Mouse (Mus musculus) neural tube, embryonic 13.5 days (tissue): ENCODE measurements around the gene Slc22a3. TPM values are rescaled to one million over a fixed set of nuclear protein-coding genes. Genes with fewer than 3 reads are reported as not detected.

Experiments used
- ATAC-seq: fragments of 200-750 bp; cut with Nextera tagmentation; 2 replicates; pipeline ENCODE4 v1.8.0; 2017; ENCODE audit warnings: low read depth, mild to moderate bottlenecking, moderate TSS enrichment, moderate library complexity
- H3K27ac ChIP-seq: fragments of 300-500 bp; sonication (generic); replicated peaks from 2 replicates; pipeline ENCODE4 v1.5.1; 2015; ENCODE audit warnings: moderate library complexity, mild to moderate bottlenecking, inconsistent platforms
- H3K27me3 ChIP-seq: fragments of 300-500 bp; sonication (generic); 2 replicates; pipeline ENCODE4 v1.6.1; 2015; ENCODE audit warnings: mild to moderate bottlenecking, inconsistent platforms
- H3K36me3 ChIP-seq: fragments of 300-500 bp; sonication (generic); 2 replicates; pipeline ENCODE4 v1.6.1; 2015; ENCODE audit warnings: mild to moderate bottlenecking, inconsistent platforms
- H3K4me1 ChIP-seq: fragments of 300-500 bp; sonication (generic); replicated peaks from 2 replicates; pipeline ENCODE4 v1.6.1; 2015; ENCODE audit warnings: inconsistent platforms
- H3K4me2 ChIP-seq: fragments of 300-500 bp; sonication (generic); 2 replicates; pipeline ENCODE4 v1.6.1; 2015; ENCODE audit warnings: inconsistent platforms, mild to moderate bottlenecking, moderate library complexity
- H3K4me3 ChIP-seq: fragments of 300-500 bp; sonication (generic); 2 replicates; pipeline ENCODE4 v1.5.1; 2015; ENCODE audit warnings: mild to moderate bottlenecking, inconsistent platforms
- H3K9ac ChIP-seq: fragments of 300-500 bp; sonication (generic); 2 replicates; pipeline ENCODE4 v1.6.1; 2015; ENCODE audit warnings: moderate library complexity, mild to moderate bottlenecking, inconsistent platforms
- H3K9me3 ChIP-seq: fragments of 300-500 bp; sonication (generic); 2 replicates; pipeline ENCODE4 v1.6.1; 2016; ENCODE audit warnings: inconsistent platforms
- WGBS: fragments of 180-500 bp; shearing (Covaris S2); methylation state at CpG from one replicate; pipeline ENCODE4 v1.1.7; 2015; 5-methylcytosine and 5-hydroxymethylcytosine counted together
- polyA plus RNA-seq: library from polyadenylated mRNA; unstranded; fragments of >200 nt; fragmentation: Nextera tagmentation; extraction: Ambion mirVana; gene quantifications from 2 replicates; pipeline ENCODE4 v1.2.1, GENCODE M21; 2015

Gene Slc22a3
- polyA plus RNA-seq: 0.70 and 0.78 TPM in 2 replicates

GRCm38 (mm10) chr17:12507654-12508204 is at the start of gene Slc22a3:
TSS of gene Slc22a3 (minus strand) at chr17:12507704.
- H3K27me3 ChIP-seq: peaks cover 59% of the 10 kb centered on the region
- 13% methylated on average over 14 of the region's 14 CpGs for WGBS
- no peaks in the 10 kb centered on the region for H3K36me3 ChIP-seq
- peak within 1 kb of the TSS; percentile 41; the same call in 1 of the 2 replicates for H3K9ac ChIP-seq
- peaks cover 8% of the 10 kb centered on the region for H3K4me1 ChIP-seq
- H3K4me3 ChIP-seq: peak within 1 kb of the TSS; percentile 32
- ATAC-seq: no peak
- H3K4me2 ChIP-seq: peak within 1 kb of the TSS; percentile 57
- H3K27ac ChIP-seq: no peak within 1 kb of the TSS
- H3K9me3 ChIP-seq: no peaks in the 10 kb centered on the region

GRCm38 (mm10) chr17:12534353-12535145 is 27.0 kb upstream of the Slc22a3 start:
- no peak for ATAC-seq
- Histone ChIP-seq H3K9ac (no peak overlapping the region), H3K4me1 (no peaks in the 10 kb centered on the region), H3K4me3 (no peak overlapping the region), H3K4me2 (no peak overlapping the region), H3K27me3 (no peaks in the 10 kb centered on the region), H3K27ac (no peak overlapping the region), H3K36me3 (no peaks in the 10 kb centered on the region), H3K9me3 (no peaks in the 10 kb centered on the region)
- 64% methylated on average over 13 of the region's 13 CpGs for WGBS

GRCm38 (mm10) chr17:12532115-12532514 is 24.6 kb upstream of the Slc22a3 start:
- no peak for ATAC-seq
- WGBS: 32% methylated on average over 5 of the region's 5 CpGs
- H3K4me1 ChIP-seq: no peaks in the 10 kb centered on the region
- no peaks in the 10 kb centered on the region for H3K9me3 ChIP-seq
- H3K36me3 ChIP-seq: no peaks in the 10 kb centered on the region
- no peak overlapping the region for H3K4me3 ChIP-seq
- no peak overlapping the region for H3K4me2 ChIP-seq
- H3K27ac ChIP-seq: no peak overlapping the region
- no peaks in the 10 kb centered on the region for H3K27me3 ChIP-seq
- no peak overlapping the region for H3K9ac ChIP-seq

- H3K9ac ChIP-seq: no peak overlapping the region
- no peak overlapping the region for H3K4me3 ChIP-seq
- no peak overlapping the region for H3K27ac ChIP-seq
- no peaks in the 10 kb centered on the region for H3K9me3 ChIP-seq
- no peaks in the 10 kb centered on the region for H3K4me1 ChIP-seq
- no peaks in the 10 kb centered on the region for H3K36me3 ChIP-seq
- no peak for ATAC-seq
- WGBS: 80% methylated on average over 6 of the region's 6 CpGs
- no peak overlapping the region for H3K4me2 ChIP-seq
- no peaks in the 10 kb centered on the region for H3K27me3 ChIP-seq
Measured at GRCm38 (mm10) chr17:12530081-12530480, 22.6 kb upstream of the Slc22a3 start.

GRCm38 (mm10) chr17:12529384-12529985 is 22.0 kb upstream of the Slc22a3 start:
- Histone ChIP-seq H3K4me3 (no peak overlapping the region), H3K27me3 (no peaks in the 10 kb centered on the region), H3K4me1 (no peaks in the 10 kb centered on the region), H3K9me3 (no peaks in the 10 kb centered on the region), H3K9ac (no peak overlapping the region), H3K27ac (no peak overlapping the region), H3K36me3 (no peaks in the 10 kb centered on the region), H3K4me2 (no peak overlapping the region)
- WGBS: 67% methylated on average over 4 of the region's 4 CpGs
- ATAC-seq: no peak

GRCm38 (mm10) chr17:12519089-12519488 is 11.6 kb upstream of the Slc22a3 start:
- no peak overlapping the region for H3K4me3 ChIP-seq
- H3K9ac ChIP-seq: no peak overlapping the region
- peaks cover 14% of the 10 kb centered on the region for H3K9me3 ChIP-seq
- 71% methylated on average over 2 of the region's 2 CpGs for WGBS
- H3K36me3 ChIP-seq: no peaks in the 10 kb centered on the region
- no peaks in the 10 kb centered on the region for H3K4me1 ChIP-seq
- no peak for ATAC-seq
- no peak overlapping the region for H3K27ac ChIP-seq
- H3K4me2 ChIP-seq: no peak overlapping the region
- H3K27me3 ChIP-seq: no peaks in the 10 kb centered on the region

GRCm38 (mm10) chr17:12518194-12518593 is 10.7 kb upstream of the Slc22a3 start:
- no peaks in the 10 kb centered on the region for H3K27me3 ChIP-seq
- WGBS: 93% methylated on average over 6 of the region's 6 CpGs
- no peak overlapping the region for H3K4me2 ChIP-seq
- no peak overlapping the region for H3K27ac ChIP-seq
- no peak overlapping the region for H3K4me3 ChIP-seq
- peaks cover 14% of the 10 kb centered on the region for H3K9me3 ChIP-seq
- H3K36me3 ChIP-seq: no peaks in the 10 kb centered on the region
- no peak for ATAC-seq
- H3K9ac ChIP-seq: no peak overlapping the region
- no peaks in the 10 kb centered on the region for H3K4me1 ChIP-seq

- Histone ChIP-seq H3K4me3 (no peak overlapping the region), H3K27ac (no peak overlapping the region), H3K27me3 (peaks cover 10% of the 10 kb centered on the region), H3K9ac (no peak overlapping the region), H3K9me3 (no peaks in the 10 kb centered on the region), H3K4me1 (no peaks in the 10 kb centered on the region), H3K4me2 (no peak overlapping the region), H3K36me3 (no peaks in the 10 kb centered on the region)
- ATAC-seq: no peak
- WGBS: 84% methylated on average over 5 of the region's 5 CpGs
Measured at GRCm38 (mm10) chr17:12513997-12514396, 6.5 kb upstream of the Slc22a3 start.

GRCm38 (mm10) chr17:12513107-12513923 is 5.8 kb upstream of the Slc22a3 start:
- Histone ChIP-seq H3K36me3 (no peaks in the 10 kb centered on the region), H3K9ac (no peak overlapping the region), H3K4me3 (no peak overlapping the region), H3K4me1 (no peaks in the 10 kb centered on the region), H3K9me3 (no peaks in the 10 kb centered on the region), H3K4me2 (no peak overlapping the region), H3K27ac (no peak overlapping the region), H3K27me3 (peaks cover 17% of the 10 kb centered on the region)
- no peak for ATAC-seq
- WGBS: 66% methylated on average over 9 of the region's 9 CpGs

- Histone ChIP-seq H3K9me3 (no peaks in the 10 kb centered on the region), H3K36me3 (no peaks in the 10 kb centered on the region), H3K4me1 (peaks cover 8% of the 10 kb centered on the region), H3K9ac (no peak overlapping the region), H3K27ac (no peak overlapping the region), H3K4me2 (no peak overlapping the region), H3K4me3 (no peak overlapping the region), H3K27me3 (peaks cover 38% of the 10 kb centered on the region)
- 83% methylated on average over 3 of the region's 3 CpGs for WGBS
- no peak for ATAC-seq
Measured at GRCm38 (mm10) chr17:12511193-12511592, 3.7 kb upstream of the Slc22a3 start.

- peaks cover 59% of the 10 kb centered on the region for H3K27me3 ChIP-seq
Measured at GRCm38 (mm10) chr17:12508376-12508775, 872 bp upstream of the Slc22a3 start.

More at GRCm38 (mm10) chr17:12508376-12508775, 872 bp upstream of the Slc22a3 start:
- H3K4me2 ChIP-seq: no peak overlapping the region
- 34% methylated on average over 7 of the region's 7 CpGs for WGBS
- H3K4me1 ChIP-seq: peaks cover 8% of the 10 kb centered on the region
- H3K27ac ChIP-seq: no peak overlapping the region
- H3K36me3 ChIP-seq: no peaks in the 10 kb centered on the region
- H3K4me3 ChIP-seq: no peak overlapping the region
- no peaks in the 10 kb centered on the region for H3K9me3 ChIP-seq
- no peak for ATAC-seq
- no peak overlapping the region for H3K9ac ChIP-seq
